Mouse (Mus musculus) thymus, adult 2 months (tissue): ENCODE measurements around the gene Efcab6. TPM values are rescaled to one million over a fixed set of nuclear protein-coding genes. Genes with fewer than 3 reads are reported as not detected.

Experiments
- DNase-seq: peaks from one replicate; pipeline ENCODE4 v3.0.0; 2021
- H3K27ac ChIP-seq: fragments of 200-500 bp; 2 replicates; pipeline ENCODE4 v1.5.1; 2012; ENCODE audit warnings: low read length, control low read depth; ENCODE audit not compliant: control insufficient read depth, insufficient read depth
- H3K27me3 ChIP-seq: fragments of 200-500 bp; 2 replicates; pipeline ENCODE4 v1.6.1; 2012; ENCODE audit warnings: mild to moderate bottlenecking, low read length, moderate library complexity, mixed read lengths; ENCODE audit not compliant: control insufficient read depth, insufficient read depth
- H3K36me3 ChIP-seq: fragments of 200-500 bp; 2 replicates; pipeline ENCODE4 v1.6.1; 2012; ENCODE audit warnings: mild to moderate bottlenecking, low read length, moderate library complexity; ENCODE audit not compliant: control insufficient read depth, insufficient read depth
- H3K4me1 ChIP-seq: fragments of 200-500 bp; replicated peaks from 2 replicates; pipeline ENCODE4 v1.6.1; 2012; ENCODE audit warnings: low read length; ENCODE audit not compliant: control insufficient read depth, insufficient read depth
- H3K4me3 ChIP-seq: fragments of 200-500 bp; 2 replicates; pipeline ENCODE4 v1.5.1; 2012; ENCODE audit warnings: mild to moderate bottlenecking, low read length, control low read depth, moderate library complexity; ENCODE audit not compliant: control insufficient read depth, insufficient read depth
- CTCF ChIP-seq: fragments of 200-500 bp; IDR thresholded peaks from 2 replicates; pipeline ENCODE4 v1.5.1; 2012; ENCODE audit warnings: mild to moderate bottlenecking, control low read depth, low read length, moderate library complexity, borderline replicate concordance; ENCODE audit not compliant: control insufficient read depth, poor library complexity, insufficient read depth; ENCODE audit errors: extremely low read depth
- POLR2A ChIP-seq: fragments of 200-500 bp; IDR thresholded peaks from 2 replicates; pipeline ENCODE4 v1.6.1; 2012; ENCODE audit warnings: mild to moderate bottlenecking, low read length, control low read depth, moderate library complexity; ENCODE audit not compliant: control insufficient read depth, poor library complexity, insufficient read depth; ENCODE audit errors: extremely low read depth
- WGBS: fragments of 180-500 bp; shearing (Covaris S2); methylation state at CpG from one replicate; pipeline ENCODE4 v1.1.7; 2018; 5-methylcytosine and 5-hydroxymethylcytosine counted together
- polyA plus RNA-seq: library from polyadenylated mRNA; depleted of rRNA; stranded (reverse); fragments of >200 nt; gene quantifications from 2 replicates; pipeline ENCODE4 v1.2.3, GENCODE M21; 2012

Efcab6 gene
- polyA plus RNA-seq, 1 experiment, result 0.13 TPM

DNA sequence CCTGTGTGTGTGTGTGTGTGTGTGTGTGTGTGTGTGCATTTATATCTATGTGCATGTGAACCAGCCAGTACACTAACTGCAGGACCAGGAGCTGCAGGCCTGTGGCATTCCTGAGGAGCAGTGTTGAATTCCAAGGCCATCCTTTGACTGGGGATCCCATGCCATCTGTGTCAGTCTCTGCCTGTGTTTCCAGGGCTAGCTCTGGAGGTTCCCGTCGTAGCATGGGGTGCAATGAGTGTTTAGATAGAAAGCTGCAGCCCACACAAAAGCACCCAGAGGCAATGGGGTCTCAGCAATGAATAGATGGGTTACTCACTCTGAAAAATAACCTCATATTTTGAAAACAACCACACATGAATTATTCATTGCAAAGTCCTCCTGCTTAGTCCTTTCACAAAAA, 126.7 kb downstream of the Efcab6 start:
- Histone ChIP-seq H3K4me1 (no peaks in the 10 kb centered on the region), H3K27ac (no peak overlapping the region), H3K4me3 (no peak overlapping the region), H3K36me3 (no peaks in the 10 kb centered on the region), H3K27me3 (no peaks in the 10 kb centered on the region)
- no peak for TF ChIP-seq POLR2A
- TF ChIP-seq CTCF, result no peak
- no peak for DNase-seq
- WGBS, result 91% methylated on average over 2 of the region's 2 CpGs

GRCm38 (mm10) chr15:83936506-83936905, 128.7 kb downstream of the Efcab6 start:
- WGBS, result 94% methylated on average over 4 of the region's 4 CpGs

GRCm38 (mm10) chr15:83934816-83935215, 130.4 kb downstream of the Efcab6 start:
- no peak overlapping the region for H3K4me3 ChIP-seq
- no peak for DNase-seq
- no peaks in the 10 kb centered on the region for H3K4me1 ChIP-seq
- no peak overlapping the region for H3K27ac ChIP-seq
- TF ChIP-seq CTCF, result no peak
- no peak for TF ChIP-seq POLR2A
- no peaks in the 10 kb centered on the region for H3K36me3 ChIP-seq
- no peaks in the 10 kb centered on the region for H3K27me3 ChIP-seq
- 72% methylated on average over 2 of the region's 2 CpGs for WGBS

More at GRCm38 (mm10) chr15:83936506-83936905, 128.7 kb downstream of the Efcab6 start:
- Histone ChIP-seq H3K27ac (no peak overlapping the region), H3K36me3 (no peaks in the 10 kb centered on the region), H3K4me3 (no peak overlapping the region), H3K27me3 (no peaks in the 10 kb centered on the region), H3K4me1 (no peaks in the 10 kb centered on the region)
- TF ChIP-seq POLR2A (no peak), CTCF (no peak)
- no peak for DNase-seq

GRCm38 (mm10) chr15:83925338-83925737, 139.8 kb downstream of the Efcab6 start:
- 71% methylated on average over 3 of the region's 3 CpGs for WGBS
- DNase-seq, result no peak
- H3K36me3 ChIP-seq, result no peaks in the 10 kb centered on the region
- no peaks in the 10 kb centered on the region for H3K4me1 ChIP-seq
- H3K4me3 ChIP-seq, result no peak overlapping the region
- H3K27me3 ChIP-seq, result no peaks in the 10 kb centered on the region
- no peak for TF ChIP-seq CTCF
- TF ChIP-seq POLR2A, result no peak
- no peak overlapping the region for H3K27ac ChIP-seq

DNA sequence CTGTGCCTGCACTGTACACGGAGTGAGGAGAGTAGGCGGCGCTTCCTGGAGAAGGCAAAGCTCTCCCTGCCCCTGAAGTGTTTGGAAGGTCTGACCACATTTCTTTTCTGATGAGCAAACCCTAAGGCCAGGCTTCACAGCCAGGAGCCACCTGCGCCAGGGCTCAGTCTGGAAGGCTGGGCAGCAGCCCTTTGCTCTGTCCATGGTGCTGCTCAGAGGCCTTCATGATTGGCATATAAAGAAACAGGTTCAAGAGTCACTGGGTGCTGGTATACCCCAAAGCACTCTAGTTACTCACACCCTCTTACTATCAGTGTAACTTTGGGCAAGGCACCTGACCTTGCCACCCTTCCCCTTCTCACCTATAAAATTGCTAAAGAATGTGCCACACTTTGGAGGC, 140.5 kb downstream of the Efcab6 start:
- Histone ChIP-seq H3K4me1 (no peaks in the 10 kb centered on the region), H3K27me3 (no peaks in the 10 kb centered on the region), H3K36me3 (no peaks in the 10 kb centered on the region), H3K4me3 (no peak overlapping the region), H3K27ac (no peak overlapping the region)
- no peak for DNase-seq
- 36% methylated on average over 4 of the region's 4 CpGs for WGBS
- TF ChIP-seq POLR2A, result no peak
- TF ChIP-seq CTCF, result no peak

DNA sequence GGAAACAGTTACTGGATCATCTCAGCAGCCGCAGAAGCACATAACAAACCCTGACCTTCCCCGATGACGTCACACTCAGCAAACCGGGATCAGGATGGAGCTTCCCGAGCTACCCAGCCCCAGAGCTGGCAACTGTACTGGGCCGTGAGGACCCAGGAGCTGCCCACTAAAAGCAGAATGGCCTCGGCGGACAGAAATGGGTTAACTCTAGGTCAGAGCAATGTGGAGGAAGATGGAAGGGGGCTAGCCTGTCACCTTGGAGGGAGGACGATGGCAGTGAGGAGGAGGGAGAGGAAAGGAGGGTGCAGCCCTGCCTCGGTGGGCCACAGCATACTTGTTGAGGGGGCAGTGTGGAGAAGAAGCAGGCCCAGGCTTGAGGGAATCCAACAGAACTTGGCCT, 149.8 kb downstream of the Efcab6 start:
- 90% methylated on average over 10 of the region's 10 CpGs for WGBS
- no peak for DNase-seq
- no peaks in the 10 kb centered on the region for H3K27me3 ChIP-seq
- TF ChIP-seq POLR2A (no peak), CTCF (no peak)
- H3K27ac ChIP-seq, result no peak overlapping the region
- no peak overlapping the region for H3K4me3 ChIP-seq
- no peaks in the 10 kb centered on the region for H3K36me3 ChIP-seq
- H3K4me1 ChIP-seq, result no peaks in the 10 kb centered on the region
